In the genomic region with DNA sequence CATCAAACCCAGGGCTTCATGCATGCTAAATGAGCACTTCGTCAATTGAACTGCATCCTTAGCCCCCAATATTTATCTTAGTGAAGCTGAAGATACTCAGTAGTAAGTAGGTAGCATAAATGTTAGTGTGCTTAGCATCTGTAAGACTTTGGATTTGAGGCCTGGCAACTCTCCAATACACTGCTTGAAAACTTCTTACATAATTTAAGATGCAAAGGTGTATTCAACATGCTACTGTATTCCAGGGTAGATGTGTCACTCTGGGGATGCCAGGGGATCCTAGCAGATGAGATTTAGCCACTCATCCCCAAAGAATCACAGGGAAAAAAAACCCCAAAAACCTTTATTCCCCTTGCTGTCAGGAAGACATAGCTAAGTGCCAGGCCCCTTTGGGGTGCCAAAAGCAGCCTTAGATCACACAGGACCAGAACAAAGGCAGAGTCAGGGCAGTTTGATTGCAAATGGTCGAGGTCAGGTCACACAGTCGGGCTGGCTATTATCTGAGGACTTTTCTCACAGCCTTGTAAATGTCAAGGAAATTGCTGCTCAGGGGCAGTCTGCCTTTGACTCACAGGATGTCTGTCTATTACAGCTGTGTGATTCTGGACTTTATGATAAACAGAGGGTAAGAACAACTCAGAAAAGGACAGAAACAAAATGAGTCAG, we compare ENCODE assay signal across 9 mouse cellular contexts. TPM values are rescaled to one million over a fixed set of nuclear protein-coding genes. Genes with fewer than 3 reads are reported as not detected.
DNase-seq lines count a peak whose midpoint lies in the region; ATAC-seq lines count a peak whose summit lies in the region.
"Had no signal": no experiment of that assay in that cellular context is flagged by ENCODE, and none has a peak within 500 bp of the region (broad histone marks: within the 10 kb centered on the region; RNA-seq: fewer than 3 reads in every experiment).

No protein-coding gene starts in this region.

- peak overlapping the region; percentile 56 for H3K9ac ChIP-seq in liver, embryonic 13.5 days

- intact Hi-C loops in heart, postnatal 25 days (cut with DNase I), result no loop called here

- H3K36me3 ChIP-seq in liver, embryonic 13.5 days, result no peaks in the 10 kb centered on the region

- ATAC-seq in liver, embryonic 13.5 days (ENCODE audit: low read depth), result no peak
- no peak for ATAC-seq in CD4-positive, CD25-positive, alpha-beta regulatory T cell, adult 4 months

- no peak overlapping the region; the same call in 1 of the 2 replicates for H3K4me3 ChIP-seq in liver, embryonic 13.5 days (replicated peaks)
- H3K4me3 ChIP-seq: layer of hippocampus, adult 2 months had no signal

- 21% methylated on average over 3 of the region's 3 CpGs for WGBS in liver, embryonic 13.5 days (ENCODE audit: insufficient replicate concordance)

- peaks cover 83% of the 10 kb centered on the region for H3K4me1 ChIP-seq in liver, embryonic 13.5 days (replicated peaks)

- peak; percentile 46 for DNase-seq in heart, adult 11 months
- DNase-seq in heart, postnatal 25 days (ENCODE audit: low spot score), result no peak
- peak; percentile 19 for DNase-seq in testis, postnatal 10 days (ENCODE audit: low spot score)
- DNase-seq in testis, postnatal 14 days (ENCODE audit: low spot score), result no peak
- DNase-seq in liver, embryonic 13.5 days, result no peak
- DNase-seq in right cerebral cortex, adult 18-20 months, result no peak
- DNase-seq in frontal cortex, postnatal 25 days (ENCODE audit: low spot score in 2 of 2), result no peak

- peak overlapping the region; percentile 95 for H3K27ac ChIP-seq in liver, embryonic 13.5 days
- H3K27ac ChIP-seq: layer of hippocampus, adult 2 months had no signal

- peak overlapping the region; percentile 66 for H3K4me2 ChIP-seq in liver, embryonic 13.5 days

- no peaks in the 10 kb centered on the region for H3K27me3 ChIP-seq in liver, embryonic 13.5 days

- H3K9me3 ChIP-seq in liver, embryonic 13.5 days (replicated peaks), result no peaks in the 10 kb centered on the region

RNA-seq across cellular contexts. Expression of a gene that starts 17.0 kb away (rescaled TPM):
- total RNA-seq in heart, postnatal 25 days (2021), result 10 to 100 TPM; 15.3 to 17.5 TPM
- polyA plus RNA-seq in liver, embryonic 13.5 days (2015; fragmentation: Nextera tagmentation; extraction: Ambion mirVana), result 14.7 and 20.2 TPM in 2 replicates
- 10 to 100 TPM in 1 of 2 experiments, 1 to 10 TPM in 1; 9.2 to 11.7 TPM for polyA plus RNA-seq in CD4-positive, CD25-positive, alpha-beta regulatory T cell, adult 4 months (2017; shearing (Covaris generic))

RNA-seq across cellular contexts. Expression of a gene that starts 17.9 kb away (rescaled TPM):
- total RNA-seq in heart, postnatal 25 days (2021), result not detected
- not detected in 2 replicates for polyA plus RNA-seq in liver, embryonic 13.5 days (2015; fragmentation: Nextera tagmentation; extraction: Ambion mirVana)
- not detected for polyA plus RNA-seq in CD4-positive, CD25-positive, alpha-beta regulatory T cell, adult 4 months (2017; shearing (Covaris generic))
- total RNA-seq: layer of hippocampus, adult 2 months had no signal

Comparison
In these comparisons a context has a peak if more than half of its experiments do, and no peak if none do; other contexts are left out.
1. DNase-seq: peak in heart, adult 11 months (single experiment) and testis, postnatal 10 days (single experiment); none in heart, postnatal 25 days (single experiment), testis, postnatal 14 days (single experiment), liver, embryonic 13.5 days (single experiment), right cerebral cortex, adult 18-20 months (single experiment) and frontal cortex, postnatal 25 days (0 of 2).